Mouse (Mus musculus): Measurements from ENCODE around the gene Scnm1.

- no peak for TF ChIP-seq GATA1 (IDR thresholded peaks at IDR 0.05; ENCODE audit: borderline replicate concordance, low read length)
- no peak for TF ChIP-seq FLI1 (IDR thresholded peaks at IDR 0.05; ENCODE audit: low read length)
Observed at GRCm38 (mm10) chr3:95176500-95176899, 42.7 kb upstream of the Scnm1 start.

Measured in megakaryocyte, embryonic 14.5 days (primary cell).